Mouse (Mus musculus) liver, adult 2 months (tissue): ENCODE results near the gene Hoxc6. TPM values are rescaled to one million over a fixed set of nuclear protein-coding genes. Genes with fewer than 3 reads are reported as not detected.

ENCODE experiments used
- DNase-seq: peaks from one replicate; pipeline ENCODE4 v3.0.0-alpha.2; 2011; ENCODE audit warnings: low read depth, low spot score; ENCODE audit errors: extremely low read depth
- H3K27ac ChIP-seq: fragments of 200-500 bp; replicated peaks from 2 replicates; pipeline ENCODE4 v1.5.1; 2012; ENCODE audit warnings: low read depth, mild to moderate bottlenecking, control low read depth, inconsistent platforms, low read length; ENCODE audit not compliant: insufficient read depth
- H3K27me3 ChIP-seq: fragments of 200-500 bp; 2 replicates; pipeline ENCODE4 v1.6.1; 2012; ENCODE audit warnings: mild to moderate bottlenecking, moderate library complexity, low read length, inconsistent platforms; ENCODE audit not compliant: control insufficient read depth, insufficient read depth
- H3K36me3 ChIP-seq: fragments of 200-500 bp; 2 replicates; pipeline ENCODE4 v1.6.1; 2012; ENCODE audit warnings: low read length, inconsistent platforms; ENCODE audit not compliant: control insufficient read depth, insufficient read depth
- H3K4me1 ChIP-seq: fragments of 200-500 bp; 2 replicates; pipeline ENCODE4 v1.6.1; 2011; ENCODE audit warnings: low read length; ENCODE audit not compliant: control insufficient read depth, insufficient read depth
- H3K4me3 ChIP-seq: fragments of 200-500 bp; 2 replicates; pipeline ENCODE4 v1.5.1; 2011; ENCODE audit warnings: low read depth, mild to moderate bottlenecking, control low read depth, low read length, moderate library complexity; ENCODE audit not compliant: insufficient read depth
- H3K79me2 ChIP-seq: fragments of 200-500 bp; 2 replicates; pipeline ENCODE4 v1.6.1; 2012; ENCODE audit warnings: inconsistent platforms, mild to moderate bottlenecking, low read length, moderate library complexity; ENCODE audit not compliant: control insufficient read depth, insufficient read depth
- H3K9ac ChIP-seq: fragments of 200-500 bp; 2 replicates; pipeline ENCODE4 v1.6.1; 2012; ENCODE audit warnings: low read depth, mild to moderate bottlenecking, control low read depth, inconsistent platforms, low read length
- CTCF ChIP-seq: fragments of 200-500 bp; IDR thresholded peaks from 2 replicates; pipeline ENCODE4 v1.5.1; 2011; ENCODE audit warnings: low read depth, low read length, control low read depth
- POLR2A ChIP-seq: fragments of 200-500 bp; IDR thresholded peaks from 2 replicates; pipeline ENCODE4 v1.6.1; 2011; ENCODE audit warnings: low read length, control low read depth; ENCODE audit not compliant: insufficient read depth; ENCODE audit errors: extremely low read depth
- WGBS: fragments of 180-500 bp; shearing (Covaris S2); methylation state at CpG from one replicate; pipeline ENCODE4 v1.1.7; 2018; 5-methylcytosine and 5-hydroxymethylcytosine counted together
- polyA plus RNA-seq: library from polyadenylated mRNA; depleted of rRNA; stranded (reverse); fragments of >200 nt; gene quantifications from 2 replicates; pipeline ENCODE4 v1.2.3, GENCODE M21; 2012
- total RNA-seq: library from RNA; depleted of rRNA; stranded (reverse); fragments of >200 nt; gene quantifications from 2 replicates; pipeline ENCODE4 v1.2.3, GENCODE M21; 2014

Gene Hoxc6
- total and polyA plus RNA-seq, 2 experiments, result not detected

DNA sequence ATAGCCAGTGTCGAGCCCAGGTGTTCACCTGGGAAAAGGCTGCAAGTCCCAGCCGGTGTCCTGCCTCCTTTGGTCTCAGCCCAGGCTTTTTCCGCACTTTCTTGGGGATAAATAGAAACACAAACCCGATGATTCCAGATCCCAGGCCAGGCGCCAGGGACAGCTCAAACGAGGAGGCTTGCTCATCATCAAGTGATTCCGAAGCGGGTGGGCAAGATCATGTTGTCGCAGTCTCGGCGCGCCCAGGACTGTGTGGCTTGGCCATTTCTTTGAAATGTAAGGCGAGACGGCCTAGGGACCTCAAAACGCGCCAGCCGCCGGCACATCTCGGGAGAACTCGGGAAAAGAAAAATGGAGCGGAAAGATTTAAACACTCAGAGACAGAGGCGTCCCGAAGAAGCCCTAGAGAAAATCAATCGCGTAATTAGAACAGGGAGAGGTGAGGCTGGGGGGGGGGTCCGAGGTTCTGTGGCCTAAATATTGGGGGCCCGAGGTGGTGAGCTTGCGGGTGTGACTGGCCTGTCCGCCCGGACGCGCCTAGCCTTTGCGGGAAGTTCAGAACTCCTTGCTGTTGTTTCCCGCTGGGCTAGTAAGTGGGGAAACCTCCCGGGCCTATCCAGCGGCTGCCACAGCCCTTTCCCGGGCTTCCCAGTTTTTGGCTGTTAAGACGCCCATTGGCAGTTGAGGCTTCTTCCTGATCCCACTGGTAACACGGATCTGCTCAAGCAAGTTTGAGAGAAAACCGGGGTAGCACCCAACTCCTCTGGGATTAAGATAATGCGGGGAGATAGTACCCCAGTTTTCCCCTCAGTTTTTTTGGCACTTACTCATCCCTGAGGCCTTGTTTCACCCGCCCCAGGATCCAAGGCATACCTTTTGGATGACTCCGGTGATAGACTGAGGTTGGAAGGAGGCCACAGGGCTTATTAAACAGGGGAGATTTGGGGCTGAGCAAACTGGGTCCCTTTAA lies 29.5 kb downstream of the Hoxc6 start:
- Histone ChIP-seq H3K4me3 (no peak overlapping the region), H3K4me1 (no peaks in the 10 kb centered on the region), H3K36me3 (no peaks in the 10 kb centered on the region), H3K9ac (no peak overlapping the region), H3K27me3 (peaks cover 19% of the 10 kb centered on the region), H3K79me2 (no peaks in the 10 kb centered on the region), H3K27ac (no peak overlapping the region)
- no peak for DNase-seq
- no peak for TF ChIP-seq CTCF
- WGBS, result 5% methylated on average over 43 of the region's 43 CpGs

DNA sequence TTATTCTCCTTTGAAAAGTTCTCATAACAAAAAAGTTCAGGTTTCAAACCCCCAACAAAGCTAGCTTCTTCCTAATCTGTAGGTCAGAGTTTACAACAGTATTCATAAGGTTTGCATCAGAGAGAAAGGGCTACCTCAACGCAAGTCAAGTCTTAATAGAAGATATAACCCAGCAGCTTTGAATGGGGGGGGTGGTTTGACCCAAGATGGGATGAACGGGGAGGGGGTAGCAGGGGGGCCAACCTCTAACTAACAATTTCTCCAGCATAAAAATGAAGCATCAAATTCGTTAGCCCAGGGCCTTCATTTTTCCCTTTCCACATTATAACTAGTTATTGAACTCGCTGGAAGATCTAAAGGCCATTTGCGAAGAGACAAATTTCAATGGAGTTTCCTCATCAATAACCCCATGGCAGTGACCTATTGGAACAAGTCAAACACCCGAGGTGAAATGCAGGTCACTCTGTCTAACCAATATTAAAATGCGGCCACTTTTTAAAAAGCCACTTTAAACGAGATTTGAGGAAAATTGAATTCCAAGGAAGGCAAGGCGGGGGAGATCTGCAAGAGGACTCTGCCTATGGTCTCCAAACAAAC lies 31.0 kb downstream of the Hoxc6 start:
- Histone ChIP-seq H3K4me3 (no peak overlapping the region), H3K79me2 (no peaks in the 10 kb centered on the region), H3K4me1 (no peaks in the 10 kb centered on the region), H3K36me3 (no peaks in the 10 kb centered on the region), H3K27ac (no peak overlapping the region), H3K27me3 (peaks cover 23% of the 10 kb centered on the region), H3K9ac (no peak overlapping the region)
- no peak for DNase-seq
- TF ChIP-seq POLR2A (no peak), CTCF (no peak)
- WGBS, result 32% methylated on average over 9 of the region's 9 CpGs

DNA sequence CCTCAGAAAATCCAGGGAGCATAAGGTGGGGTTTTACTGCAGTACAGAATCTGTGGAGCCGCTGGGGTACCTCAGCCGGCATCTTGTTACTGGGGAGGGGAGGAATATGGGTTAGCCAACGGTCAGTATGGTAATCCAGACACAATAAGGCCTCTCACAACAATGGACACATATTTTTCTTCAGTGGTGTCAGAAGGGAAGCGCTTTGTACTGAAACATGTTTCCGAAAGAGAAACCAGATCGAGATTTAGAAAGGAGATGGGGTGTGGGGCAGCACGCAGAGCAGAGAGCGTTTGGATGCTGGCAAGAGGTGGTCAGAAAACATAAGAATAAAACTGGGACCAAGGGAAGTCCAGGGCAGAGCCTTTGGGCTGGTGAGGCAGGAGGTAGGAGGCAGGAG lies 32.1 kb downstream of the Hoxc6 start:
- no peak overlapping the region for H3K9ac ChIP-seq
- H3K79me2 ChIP-seq, result no peaks in the 10 kb centered on the region
- DNase-seq, result no peak
- no peaks in the 10 kb centered on the region for H3K36me3 ChIP-seq
- H3K27ac ChIP-seq, result no peak overlapping the region
- H3K27me3 ChIP-seq, result peaks cover 32% of the 10 kb centered on the region
- no peak for TF ChIP-seq CTCF
- no peak for TF ChIP-seq POLR2A
- 20% methylated on average over 8 of the region's 8 CpGs for WGBS
- H3K4me3 ChIP-seq, result no peak overlapping the region
- H3K4me1 ChIP-seq, result no peaks in the 10 kb centered on the region

DNA sequence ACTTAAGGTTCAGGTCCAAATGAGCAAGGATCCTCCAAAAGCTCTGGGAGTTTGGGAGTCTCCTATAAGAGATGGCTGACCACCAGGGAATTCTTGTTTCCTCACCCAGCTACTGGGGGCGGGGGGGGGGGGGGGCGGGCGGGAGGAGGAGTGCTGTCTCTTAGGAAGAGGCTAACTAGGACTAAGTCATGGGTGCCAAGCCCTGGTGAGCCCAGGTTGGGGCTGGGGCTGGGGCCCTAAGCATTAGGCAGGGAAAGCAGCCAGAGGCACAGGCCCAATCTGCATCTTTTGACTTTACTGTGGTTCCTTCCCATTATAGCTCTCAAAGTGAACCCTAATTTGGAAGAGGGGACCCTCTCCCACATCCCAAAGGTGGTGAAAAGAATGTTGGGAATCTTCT lies 34.1 kb downstream of the Hoxc6 start:
- H3K4me3 ChIP-seq, result no peak overlapping the region
- no peaks in the 10 kb centered on the region for H3K79me2 ChIP-seq
- DNase-seq, result no peak
- WGBS, result 0% methylated on average over 2 of the region's 3 CpGs
- TF ChIP-seq CTCF (no peak), POLR2A (no peak)
- no peak overlapping the region for H3K27ac ChIP-seq
- no peak overlapping the region for H3K9ac ChIP-seq
- peaks cover 30% of the 10 kb centered on the region; the same call in 1 of the 2 replicates for H3K27me3 ChIP-seq
- H3K36me3 ChIP-seq, result no peaks in the 10 kb centered on the region
- no peaks in the 10 kb centered on the region for H3K4me1 ChIP-seq

DNA sequence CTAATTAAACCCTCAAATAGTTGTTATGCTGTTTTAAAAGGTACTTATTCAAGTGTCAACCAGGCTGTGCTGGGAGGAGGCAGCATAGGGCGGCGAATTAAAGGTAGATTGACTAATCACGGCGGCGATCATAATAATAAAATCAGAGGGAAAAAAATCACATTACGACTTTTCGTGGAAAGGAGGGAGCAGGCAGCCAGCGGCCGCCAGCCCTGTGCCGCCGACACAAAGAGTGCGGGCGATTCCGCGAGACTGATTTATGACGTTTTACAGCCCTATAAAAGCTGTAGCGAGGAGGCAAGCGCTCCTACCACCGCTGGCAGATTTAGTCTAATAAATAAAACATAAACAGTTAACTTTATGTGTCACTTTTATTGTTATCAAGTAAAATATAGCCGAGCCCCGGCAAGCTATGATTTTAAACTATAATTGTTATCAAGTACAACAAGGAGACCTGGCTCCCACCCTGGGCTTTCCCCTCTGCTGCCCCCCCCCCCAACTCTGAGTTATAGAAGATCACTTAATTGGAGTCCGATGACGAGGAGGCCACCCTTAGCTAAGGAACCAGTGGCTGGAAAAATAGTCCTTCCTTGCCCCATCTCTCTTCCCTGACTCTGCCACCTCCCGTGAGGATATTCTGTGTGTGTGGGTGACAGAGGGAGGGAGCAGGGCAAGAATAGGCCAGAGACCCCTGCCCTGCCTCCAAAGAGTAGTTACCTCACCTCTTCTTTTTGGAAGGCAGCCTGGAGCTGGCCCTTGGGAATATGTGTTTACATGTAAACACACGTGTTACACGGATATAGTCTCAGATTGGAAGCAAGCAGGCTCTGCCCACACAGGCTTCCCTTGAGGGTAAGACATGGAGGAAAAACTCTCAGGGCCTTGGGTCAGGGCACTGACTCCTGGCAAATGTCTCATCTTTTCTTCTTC lies 34.9 kb downstream of the Hoxc6 start:
- Histone ChIP-seq H3K4me1 (no peaks in the 10 kb centered on the region), H3K9ac (no peak overlapping the region), H3K36me3 (no peaks in the 10 kb centered on the region), H3K79me2 (no peaks in the 10 kb centered on the region), H3K4me3 (no peak overlapping the region), H3K27ac (no peak overlapping the region), H3K27me3 (peaks cover 31% of the 10 kb centered on the region; the same call in 1 of the 2 replicates)
- WGBS, result 3% methylated on average over 26 of the region's 26 CpGs
- DNase-seq, result no peak
- TF ChIP-seq CTCF (no peak), POLR2A (no peak)
